Mouse (Mus musculus): Measurements from ENCODE around the gene Dyrk1a.

The Dyrk1a gene

DNA sequence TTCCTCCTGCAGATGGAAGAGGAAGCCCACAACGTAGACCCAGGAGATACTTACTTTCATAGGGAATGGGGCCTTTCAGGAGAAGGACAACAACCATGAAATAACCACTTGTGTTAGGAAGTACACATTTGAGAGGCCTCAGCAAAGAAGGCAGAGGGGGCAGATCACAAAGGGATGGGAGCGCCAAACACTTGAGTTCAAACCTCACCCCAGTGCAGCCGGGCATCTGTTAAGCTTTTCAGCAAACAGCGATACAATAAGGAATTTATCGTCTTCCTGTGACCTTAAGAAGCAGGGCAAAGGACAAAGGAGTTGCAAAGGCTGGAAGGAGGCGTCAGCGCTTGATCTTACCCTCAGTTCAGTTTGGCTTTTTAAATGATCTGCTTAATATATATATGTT, 10.0 kb upstream of the Dyrk1a start:
- no peak for DNase-seq

DNA sequence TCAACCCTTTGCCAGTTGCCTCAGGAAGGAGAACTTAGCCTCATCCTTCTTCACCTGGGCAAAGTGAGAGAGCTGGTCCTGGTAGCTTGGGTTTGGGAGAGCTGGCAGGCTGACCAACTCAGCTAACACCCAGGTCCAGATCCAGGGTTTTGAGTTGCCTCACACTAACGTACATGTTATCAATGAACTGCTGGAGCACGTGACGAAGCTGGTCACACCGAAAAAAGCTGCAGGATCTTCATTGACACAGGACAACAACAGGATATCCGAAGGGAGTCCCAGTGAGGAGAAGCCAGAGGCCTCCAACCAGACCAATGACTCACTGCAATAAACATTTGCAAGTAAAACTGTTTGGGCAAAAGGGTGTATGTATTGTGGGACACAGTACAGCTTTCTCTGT, 9.2 kb upstream of the Dyrk1a start:
- DNase-seq, result no peak

DNA sequence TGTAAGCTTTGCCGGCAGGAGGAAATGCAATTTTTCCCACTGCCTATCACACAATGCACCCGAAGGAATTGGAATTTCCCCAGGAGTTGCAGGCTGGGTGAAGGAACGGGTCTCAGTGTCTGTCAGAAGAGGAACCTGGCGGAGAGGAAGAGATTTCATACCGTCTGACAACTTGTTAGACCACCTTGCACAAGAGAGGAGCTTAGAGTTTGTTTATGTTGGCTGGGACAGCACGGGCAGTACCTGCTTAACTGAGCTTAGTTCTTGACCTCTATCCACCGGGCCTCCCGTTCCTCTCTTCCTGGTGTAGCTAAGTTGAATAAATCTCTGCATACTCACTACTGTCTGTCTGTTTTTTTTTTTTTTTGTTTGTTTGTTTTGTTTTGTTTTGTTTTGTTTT, 3.7 kb upstream of the Dyrk1a start:
- DNase-seq, result no peak

DNA sequence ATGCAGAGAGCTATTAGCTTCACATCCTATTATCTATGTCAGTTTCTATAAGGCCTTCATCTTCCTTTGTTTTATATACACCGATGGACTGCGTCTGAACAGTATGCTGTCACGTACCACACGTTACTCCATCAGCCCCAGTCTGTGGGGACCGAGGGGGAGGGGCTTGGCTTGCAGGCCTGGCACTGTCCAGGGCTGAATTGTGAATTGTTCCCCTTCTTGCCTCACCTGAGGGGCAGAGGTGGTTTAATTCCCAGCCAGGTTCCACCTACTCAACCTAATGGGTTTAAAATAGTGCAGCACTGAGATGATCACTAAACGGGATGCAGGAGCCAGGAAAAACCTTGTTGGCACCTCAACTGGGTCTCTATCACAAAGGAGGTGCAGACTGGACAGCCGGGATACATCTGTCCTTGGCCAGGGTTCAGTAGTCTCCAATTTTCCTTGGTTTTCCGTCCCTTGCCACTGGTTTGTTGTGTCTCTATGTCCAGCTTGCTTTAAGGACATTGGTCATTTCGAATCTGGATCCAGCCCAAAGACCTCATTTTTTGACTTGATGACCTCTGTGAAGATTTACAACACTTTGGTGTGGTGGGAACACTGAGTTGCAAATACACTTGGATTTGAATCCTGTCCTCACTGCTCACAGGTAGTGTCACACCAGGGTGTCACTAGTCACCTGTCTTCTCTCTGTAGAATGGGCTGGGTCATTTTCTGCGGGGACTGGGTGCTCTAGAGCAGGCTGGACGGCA, 2.8 kb upstream of the Dyrk1a start:
- DNase-seq, result no peak

DNA sequence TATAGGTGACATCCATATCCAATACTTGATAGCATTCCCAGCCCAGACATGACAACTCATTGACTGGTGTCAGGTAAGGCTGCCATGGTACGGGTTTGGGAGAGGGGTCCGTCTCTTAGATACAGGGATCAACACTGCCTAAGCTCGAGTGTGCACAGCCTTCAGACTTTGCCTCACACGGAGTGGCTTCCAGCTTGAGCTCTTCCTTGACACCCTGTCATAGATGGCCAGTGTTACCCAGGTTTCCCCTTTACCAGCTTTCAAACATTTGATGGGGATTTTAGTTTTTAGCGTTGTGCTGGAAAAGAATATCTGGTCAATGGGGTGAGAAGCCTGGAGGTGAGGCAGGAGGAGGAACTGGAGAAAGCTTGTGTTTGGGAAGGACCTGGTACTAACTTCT, 2.1 kb upstream of the Dyrk1a start:
- DNase-seq, result no peak

DNA sequence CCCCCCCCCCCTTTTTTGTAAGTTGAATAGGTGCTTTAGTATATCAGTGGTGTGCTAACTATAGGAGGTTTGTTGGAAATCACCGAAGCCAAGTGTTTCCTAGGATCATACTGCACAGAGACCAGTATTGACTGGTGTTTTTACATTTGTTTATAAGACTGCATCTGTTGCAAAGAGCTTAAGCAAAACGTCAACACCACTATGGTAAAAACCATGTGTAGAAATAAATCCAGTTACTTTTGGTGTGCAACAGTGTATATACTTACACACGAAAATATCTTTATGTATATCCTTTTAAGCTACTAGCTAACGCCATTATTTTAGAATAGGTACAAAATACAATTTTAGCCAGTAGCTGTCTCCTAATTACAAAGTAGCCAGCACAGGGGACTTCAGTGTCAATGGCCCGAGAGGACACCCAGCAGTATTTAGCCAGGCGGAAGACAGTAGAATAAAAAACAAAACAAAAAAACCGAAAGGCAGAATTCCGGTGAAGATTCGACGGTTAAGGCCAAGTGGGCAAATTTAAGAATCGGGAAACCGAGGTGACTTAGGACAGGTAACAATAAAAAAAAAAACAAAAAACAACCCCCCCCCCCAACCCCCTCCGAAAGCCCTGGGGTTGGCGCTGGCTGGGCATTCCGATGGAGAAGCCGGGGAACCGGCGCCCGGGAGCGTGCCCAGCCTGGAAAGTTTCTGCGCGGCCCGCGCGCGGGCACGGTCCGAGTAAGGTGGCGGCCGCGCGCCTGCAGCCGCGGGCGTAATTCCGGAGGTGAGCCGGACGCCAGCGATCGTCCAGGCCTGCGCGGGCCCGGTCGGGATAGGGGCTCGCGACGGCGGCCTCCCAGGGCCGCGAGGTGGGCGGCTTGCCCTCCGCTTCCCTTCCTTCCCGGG, 1.2 kb upstream of the Dyrk1a start:
- peak; percentile 84 for DNase-seq

DNA sequence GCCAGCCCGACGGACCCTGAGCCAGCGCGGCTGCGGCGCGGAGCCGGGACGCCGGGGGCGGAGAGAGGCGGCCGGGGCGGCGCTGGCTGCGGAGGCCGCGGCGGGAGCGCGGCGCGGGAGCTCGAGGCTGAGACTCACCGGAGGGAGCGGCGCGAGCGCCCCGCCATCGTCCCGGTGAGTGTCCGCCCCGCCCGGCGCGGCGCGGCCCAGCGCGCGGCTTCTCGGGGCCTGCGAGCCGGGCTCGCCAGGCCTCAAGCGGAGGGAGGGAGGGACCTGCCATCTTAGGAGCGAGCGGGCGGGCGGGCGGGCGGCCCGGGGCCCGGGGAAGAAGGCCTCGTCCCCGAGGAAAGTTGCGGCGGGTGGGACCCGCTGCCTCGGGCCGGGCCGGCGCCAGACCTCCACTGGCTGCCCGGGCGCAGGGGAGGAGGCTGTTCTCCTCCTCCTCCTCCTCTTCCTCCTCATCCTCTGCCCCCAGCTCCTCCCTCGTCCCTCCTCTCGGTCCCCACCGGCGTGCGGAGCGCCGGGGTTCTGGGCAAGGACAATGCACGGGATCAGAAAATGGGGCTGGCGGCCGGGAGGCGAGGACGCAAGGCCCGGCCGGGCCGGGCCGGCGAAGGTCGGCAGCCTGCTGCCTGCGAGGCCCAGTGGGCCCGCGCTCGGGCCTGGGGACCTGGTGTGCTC, 691 bp downstream of the Dyrk1a start:
- peak; percentile 58 for DNase-seq

DNA sequence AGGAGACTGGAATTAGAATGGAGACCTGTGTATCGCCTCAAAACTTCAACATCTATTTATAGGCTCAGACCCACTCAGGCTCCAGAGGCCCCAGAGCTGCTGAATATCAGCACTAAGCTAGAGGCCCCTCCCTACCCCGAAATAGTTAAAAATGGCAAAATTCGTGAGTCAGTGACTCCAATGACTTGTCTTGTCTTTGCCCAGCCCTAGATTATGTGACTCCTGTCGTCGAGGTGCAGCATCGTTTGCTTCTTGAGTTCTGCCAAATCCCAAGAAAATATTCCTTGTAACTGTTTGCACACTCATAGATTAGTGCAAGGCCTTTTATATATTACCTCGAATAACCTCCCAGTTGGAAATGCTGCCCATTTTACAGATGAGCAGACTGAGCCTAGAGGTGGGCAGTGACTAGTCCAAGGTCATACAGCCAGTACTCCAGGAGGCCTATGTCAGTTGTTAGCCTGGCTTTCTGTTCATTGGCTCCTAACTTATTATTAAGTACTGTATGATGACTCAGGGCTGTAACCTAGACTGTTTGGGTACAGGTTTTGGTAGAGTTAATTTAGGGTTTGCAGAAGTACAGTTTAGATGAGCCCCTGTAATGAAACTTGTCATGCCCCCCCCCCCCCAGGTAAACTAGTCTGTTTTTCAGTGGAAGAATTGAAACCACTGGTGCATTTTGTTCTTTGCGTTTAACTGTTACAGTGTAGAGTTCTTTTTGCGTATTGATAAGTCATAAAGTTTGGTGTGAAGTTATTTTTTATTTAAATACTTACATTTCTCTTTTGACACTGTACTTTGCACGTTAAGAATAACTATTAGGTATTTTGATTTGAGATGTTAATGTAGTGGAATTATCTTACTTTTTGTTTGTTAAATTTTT, 1.5 kb downstream of the Dyrk1a start:
- DNase-seq, result no peak

DNA sequence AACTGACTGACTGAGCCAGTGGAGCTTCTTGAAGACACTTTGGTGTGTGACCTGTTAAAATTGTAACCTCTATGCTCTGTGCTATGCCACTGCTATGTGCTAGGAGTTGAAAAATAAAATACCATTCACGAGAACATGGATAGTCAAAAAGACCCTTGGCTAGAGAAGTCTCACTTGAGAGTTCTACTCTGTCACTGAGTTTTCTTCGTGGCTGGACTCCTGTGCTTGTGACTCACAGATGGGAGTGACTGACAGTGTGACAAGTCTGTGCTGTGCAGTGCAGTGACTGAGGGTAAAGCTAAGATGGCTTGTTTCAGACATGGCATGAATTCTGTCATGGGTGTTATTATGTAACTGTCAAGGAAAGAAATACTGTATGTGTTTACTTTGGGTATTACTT, 2.6 kb downstream of the Dyrk1a start:
- no peak for DNase-seq

DNA sequence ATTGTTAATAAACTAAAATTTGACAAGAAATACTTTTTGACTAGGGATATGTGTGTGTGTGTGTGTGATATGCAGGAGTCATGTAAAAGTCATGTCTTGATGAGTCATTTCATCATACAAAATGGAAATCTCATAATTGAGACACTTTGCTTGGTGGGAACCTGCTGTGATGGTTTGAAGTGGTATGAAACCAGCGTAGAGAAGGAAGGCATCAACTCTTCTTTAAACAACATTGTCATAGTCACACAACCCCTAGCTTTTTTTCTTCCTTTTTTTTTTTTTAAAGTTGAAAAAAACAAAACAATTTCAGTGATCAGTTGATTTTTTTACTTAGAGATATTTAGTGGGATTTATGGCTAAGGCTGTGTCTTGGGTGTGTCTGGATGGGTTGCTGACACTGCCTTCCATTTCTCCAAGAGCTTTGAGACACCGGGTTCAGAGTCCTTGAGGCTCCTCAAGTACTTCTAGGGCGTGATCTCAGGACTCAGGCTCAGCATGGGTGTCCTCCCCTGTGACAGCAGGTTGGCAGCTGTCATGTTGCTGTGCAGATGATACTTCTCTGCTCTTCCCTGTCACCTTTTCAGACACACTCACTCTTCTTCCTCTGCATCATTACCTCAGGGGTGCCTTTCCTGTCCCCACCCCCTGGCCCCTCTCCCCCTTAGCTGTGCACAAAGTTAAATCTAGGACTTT, 4.4 kb downstream of the Dyrk1a start:
- DNase-seq, result no peak

DNA sequence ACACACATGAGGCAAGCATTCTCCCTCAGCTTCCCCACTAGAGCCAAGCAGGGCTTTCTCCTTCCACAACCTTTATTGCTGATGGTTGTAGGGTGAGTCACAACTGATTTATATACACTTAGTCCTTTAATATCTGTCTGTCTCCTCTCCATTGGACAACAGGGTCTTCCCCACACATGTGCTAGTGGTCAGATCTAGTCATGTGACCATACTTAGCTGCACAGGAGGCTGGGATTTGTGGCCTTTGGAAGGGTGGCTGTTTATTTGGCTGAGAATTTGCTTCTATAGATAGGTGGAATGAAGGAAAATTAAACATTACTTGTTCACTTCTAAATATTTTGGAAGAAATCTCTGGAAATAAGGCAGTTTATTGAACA, 4.9 kb downstream of the Dyrk1a start:
- no peak for DNase-seq

DNA sequence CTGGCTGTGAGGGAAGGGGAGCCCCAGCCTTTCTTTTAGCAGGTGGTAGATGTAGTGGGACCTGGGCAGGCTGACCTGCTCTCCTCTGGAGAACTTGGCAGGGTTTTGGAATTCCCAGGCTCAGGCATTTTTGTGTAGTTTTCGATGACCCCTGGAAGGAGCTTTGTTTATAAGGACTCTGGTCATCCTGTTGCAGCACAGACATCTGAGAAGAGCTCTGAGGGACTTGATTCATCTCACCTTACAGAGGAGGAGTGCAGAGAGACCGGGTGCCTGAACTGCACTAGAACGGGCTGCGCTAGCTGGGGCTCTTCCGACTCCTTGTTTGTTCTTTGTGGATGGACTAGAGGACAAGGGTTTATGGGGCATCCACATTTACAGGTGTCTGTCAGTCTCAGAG, 5.9 kb downstream of the Dyrk1a start:
- no peak for DNase-seq

DNA sequence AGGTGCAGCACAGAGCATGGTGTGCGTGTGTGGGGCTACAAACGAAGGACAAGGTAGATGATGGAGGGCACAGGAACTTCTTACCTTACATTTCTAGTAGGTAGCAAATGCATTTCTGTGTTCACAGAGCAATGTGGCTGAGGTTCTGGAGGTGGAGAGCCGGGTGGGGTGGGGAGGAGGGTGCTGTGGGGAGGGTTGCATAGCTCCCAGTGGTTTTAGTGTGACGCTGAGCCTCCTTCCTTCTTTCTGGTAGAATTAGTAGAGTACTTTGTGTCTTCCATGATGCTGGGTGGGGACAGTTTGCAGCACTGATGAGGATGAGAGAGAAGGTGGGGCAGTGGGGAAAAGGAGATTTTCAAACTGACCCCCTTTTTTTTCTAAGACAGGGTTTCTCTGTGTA, 9.5 kb downstream of the Dyrk1a start:
- DNase-seq, result no peak

DNA sequence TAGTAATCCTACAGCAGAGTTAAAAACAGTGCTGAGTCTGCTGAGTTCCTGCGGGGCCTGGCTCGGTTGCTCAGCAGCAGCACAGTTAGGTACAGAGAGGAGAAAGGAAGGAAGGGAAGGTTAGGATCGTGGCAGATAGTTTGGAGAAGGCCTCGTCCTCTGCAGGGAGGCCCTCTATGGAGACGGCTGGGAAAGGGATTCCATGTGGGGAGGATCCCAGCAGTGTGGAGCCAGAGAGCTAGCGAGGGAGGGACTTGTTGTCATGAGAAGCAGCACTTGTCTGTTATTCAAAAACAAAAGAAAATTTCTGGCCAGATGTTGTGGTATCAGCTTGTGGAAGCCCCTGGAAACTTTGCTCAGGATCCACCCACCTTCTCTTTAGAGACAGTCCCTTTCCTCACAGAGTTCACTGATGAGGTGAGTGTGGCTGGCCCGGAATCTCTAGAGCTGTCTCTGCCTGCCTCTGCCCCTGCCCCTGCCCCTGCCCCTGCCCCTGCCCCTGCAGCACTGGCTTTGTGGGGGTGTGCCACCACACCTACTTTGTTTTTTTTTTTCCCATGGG, 11.1 kb downstream of the Dyrk1a start:
- DNase-seq, result no peak

DNA sequence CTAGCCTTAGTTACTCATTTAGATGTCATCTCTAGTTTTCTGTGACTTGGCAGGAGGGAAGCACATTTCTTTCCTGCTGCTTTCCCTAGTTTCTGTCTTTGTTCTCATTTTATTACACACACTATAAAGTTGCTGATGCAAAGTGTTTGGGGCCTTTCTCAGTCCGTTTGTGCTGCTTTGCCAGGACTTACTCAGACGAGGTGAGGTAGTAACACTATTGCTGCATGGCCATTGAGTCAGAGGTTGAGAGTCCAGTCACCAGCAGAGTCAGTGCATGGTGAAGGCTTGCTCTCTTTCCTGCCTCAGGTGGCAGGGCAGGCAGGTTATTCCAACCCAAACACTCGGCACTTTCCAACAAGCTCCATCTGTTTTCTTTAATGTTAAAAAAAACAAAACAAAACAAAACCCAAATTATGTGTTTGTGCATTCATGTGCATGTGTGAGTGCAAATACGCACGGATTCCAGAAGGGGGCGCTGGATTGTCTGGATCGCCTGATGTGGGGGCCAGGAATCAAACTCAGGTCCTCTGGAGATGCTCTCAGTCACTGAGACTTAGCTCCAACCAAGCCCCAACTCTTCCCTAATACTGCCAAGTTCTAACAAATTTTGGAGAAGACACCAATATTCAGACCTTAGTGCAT, 16.7 kb downstream of the Dyrk1a start:
- DNase-seq, result no peak

DNA sequence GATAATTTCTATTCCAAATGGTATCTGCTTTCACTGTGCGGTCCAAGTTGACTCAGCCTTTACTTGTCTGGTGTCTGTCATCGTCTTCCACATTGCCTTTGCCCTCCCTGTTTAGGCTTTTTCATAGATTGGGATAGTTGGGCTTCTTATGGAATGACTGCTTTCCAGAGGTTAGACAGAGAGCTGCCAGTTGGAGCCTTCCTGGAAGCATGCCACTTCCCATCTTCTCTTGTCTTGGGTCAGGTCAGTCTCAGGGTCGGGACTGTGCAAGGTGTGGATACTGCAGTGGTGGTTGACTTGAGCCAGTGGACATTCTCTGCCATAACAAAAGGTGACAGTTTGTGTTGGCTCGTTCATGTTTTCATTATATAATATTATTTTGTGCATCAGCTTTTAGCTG, 17.7 kb downstream of the Dyrk1a start:
- no peak for DNase-seq

DNA sequence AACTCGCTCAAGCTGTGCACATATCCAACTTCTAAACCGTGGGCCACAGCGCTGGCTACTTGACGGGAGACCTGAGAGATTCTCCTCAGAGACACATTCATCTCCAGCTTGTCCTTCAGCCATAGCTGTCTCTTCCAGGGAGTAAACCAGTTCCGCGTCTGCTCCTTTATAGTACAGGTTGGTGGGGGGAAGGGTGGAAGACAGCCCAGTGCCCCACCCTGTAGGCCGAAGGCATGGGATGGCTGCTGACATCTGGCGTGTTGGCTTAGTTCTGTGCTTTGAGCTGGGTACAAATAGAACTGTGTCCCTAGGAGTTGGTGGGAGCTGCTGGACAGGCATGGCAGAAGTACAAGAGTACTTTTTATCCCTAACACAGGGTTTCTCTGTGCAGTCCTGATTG, 18.4 kb downstream of the Dyrk1a start:
- no peak for DNase-seq

DNA sequence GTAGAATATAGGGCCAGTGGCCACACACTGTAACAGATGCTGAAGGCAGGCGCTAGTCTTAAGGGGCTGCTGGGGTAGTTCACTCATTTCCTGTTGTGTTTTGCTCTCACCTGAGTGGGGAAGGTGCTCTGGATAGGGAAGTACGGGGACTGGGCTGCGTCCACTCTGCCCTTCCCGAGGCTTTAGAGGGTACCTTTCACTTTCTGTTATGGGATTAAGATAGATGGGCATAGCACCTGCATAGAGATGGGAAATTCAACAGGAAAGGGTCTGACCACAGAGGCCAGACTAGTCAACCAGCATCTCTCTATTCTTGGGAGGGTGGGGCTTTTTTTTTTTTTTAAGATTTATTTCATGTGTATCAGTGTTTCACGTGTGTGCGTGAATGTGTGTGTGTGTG, 19.2 kb downstream of the Dyrk1a start:
- no peak for DNase-seq

DNA sequence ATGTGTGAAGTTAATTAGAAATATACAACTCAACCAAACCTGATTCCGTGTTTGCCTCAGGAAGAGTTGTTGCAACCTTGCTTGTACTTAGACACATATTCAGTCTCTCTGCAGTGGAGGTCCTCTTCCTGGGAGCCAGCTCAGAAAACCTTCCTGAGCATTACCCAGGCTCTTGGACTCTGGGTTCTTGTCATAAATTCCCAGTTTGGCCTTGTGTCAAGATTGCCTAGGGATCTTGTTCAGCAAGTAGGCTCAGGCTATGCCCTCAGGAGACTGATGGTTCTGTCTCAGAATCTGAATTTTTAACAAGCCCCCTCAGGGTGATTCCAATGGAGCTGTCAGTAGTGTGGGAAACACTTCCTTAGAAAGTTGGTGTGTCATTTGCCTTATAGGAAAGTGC, 19.8 kb downstream of the Dyrk1a start:
- no peak for DNase-seq

DNA sequence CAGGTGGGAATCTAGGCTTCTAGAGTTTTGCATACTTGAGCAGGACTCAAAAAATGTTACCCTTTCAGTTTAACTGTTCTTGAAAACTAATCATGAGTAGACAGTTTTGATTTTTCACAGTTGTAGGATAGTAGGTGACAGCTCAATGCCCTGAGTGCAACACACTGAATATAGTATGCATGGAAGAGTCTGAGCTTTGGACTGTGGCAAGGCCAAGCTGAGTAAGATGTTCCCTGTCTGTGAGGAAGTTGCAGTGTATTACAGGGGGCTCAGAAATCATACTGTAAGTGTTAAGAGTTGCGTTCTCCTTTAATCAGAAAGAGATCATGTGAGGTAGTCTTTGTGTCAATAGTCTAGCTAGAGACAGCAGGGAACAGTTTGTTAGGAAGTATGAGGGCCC, 20.4 kb downstream of the Dyrk1a start:
- DNase-seq, result no peak

DNA sequence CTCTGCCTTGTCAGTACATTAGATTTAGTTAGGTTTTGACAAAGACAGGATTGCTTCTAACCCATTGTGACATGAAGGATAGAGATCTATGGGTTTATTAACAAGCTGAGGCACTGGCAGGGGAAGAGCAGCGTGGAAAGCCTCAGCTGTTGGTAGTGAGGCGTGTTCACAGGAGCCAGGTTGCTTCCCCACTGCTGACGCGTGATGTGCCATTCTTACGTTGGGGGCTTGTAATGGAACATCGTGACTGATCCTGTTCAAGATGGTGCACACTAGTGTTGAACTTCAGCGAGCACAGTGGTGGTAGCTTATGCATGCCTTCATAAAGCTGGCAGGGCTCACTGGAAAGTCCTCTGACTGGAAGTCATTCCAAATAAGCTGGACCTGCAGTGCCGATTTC, 21.2 kb downstream of the Dyrk1a start:
- DNase-seq, result no peak

All from cerebellum, adult 8-10 months (tissue).